Mouse (Mus musculus): ENCODE measurements around the gene Col4a3bp.

Gene Col4a3bp

GRCm38 (mm10) chr13:96542901-96543891, 778 bp downstream of the Col4a3bp start:
- DNase-seq = peak; percentile 72

- DNase-seq = no peak
Measured at GRCm38 (mm10) chr13:96544506-96544905, 2.1 kb downstream of the Col4a3bp start.

- no peak for DNase-seq
Measured at GRCm38 (mm10) chr13:96547250-96547649, 4.8 kb downstream of the Col4a3bp start.

- DNase-seq = no peak
Measured at GRCm38 (mm10) chr13:96547941-96548340, 5.5 kb downstream of the Col4a3bp start.

GRCm38 (mm10) chr13:96555099-96555498, 12.7 kb downstream of the Col4a3bp start:
- no peak for DNase-seq

- no peak for DNase-seq
Measured at GRCm38 (mm10) chr13:96567977-96568376, 25.6 kb downstream of the Col4a3bp start.

GRCm38 (mm10) chr13:96570313-96571015, 28.0 kb downstream of the Col4a3bp start:
- DNase-seq = peak; percentile 63

- no peak for DNase-seq
Measured at GRCm38 (mm10) chr13:96571016-96571361, 28.6 kb downstream of the Col4a3bp start.

GRCm38 (mm10) chr13:96574170-96574569, 31.8 kb downstream of the Col4a3bp start:
- no peak for DNase-seq

GRCm38 (mm10) chr13:96579104-96579503, 36.7 kb downstream of the Col4a3bp start:
- no peak for DNase-seq

GRCm38 (mm10) chr13:96579979-96580378, 37.6 kb downstream of the Col4a3bp start:
- no peak for DNase-seq

GRCm38 (mm10) chr13:96584201-96584600, 41.8 kb downstream of the Col4a3bp start:
- DNase-seq = no peak

GRCm38 (mm10) chr13:96586540-96586939, 44.1 kb downstream of the Col4a3bp start:
- DNase-seq = no peak

- DNase-seq = no peak
Measured at GRCm38 (mm10) chr13:96588642-96589041, 46.2 kb downstream of the Col4a3bp start.

- no peak for DNase-seq
Measured at GRCm38 (mm10) chr13:96593621-96594020, 51.2 kb downstream of the Col4a3bp start.

GRCm38 (mm10) chr13:96594070-96594469, 51.7 kb downstream of the Col4a3bp start:
- no peak for DNase-seq

GRCm38 (mm10) chr13:96599182-96599581, 56.8 kb downstream of the Col4a3bp start:
- no peak for DNase-seq

GRCm38 (mm10) chr13:96604242-96604641, 61.8 kb downstream of the Col4a3bp start:
- no peak for DNase-seq

GRCm38 (mm10) chr13:96614615-96615014, 72.2 kb downstream of the Col4a3bp start:
- DNase-seq = no peak

- no peak for DNase-seq
Measured at GRCm38 (mm10) chr13:96620891-96621290, 78.5 kb downstream of the Col4a3bp start.

GRCm38 (mm10) chr13:96630396-96630795, 88.0 kb downstream of the Col4a3bp start:
- no peak for DNase-seq

- DNase-seq = no peak
Measured at GRCm38 (mm10) chr13:96644168-96644567, 101.8 kb downstream of the Col4a3bp start.

GRCm38 (mm10) chr13:96645822-96646221, 103.4 kb downstream of the Col4a3bp start:
- DNase-seq = no peak

GRCm38 (mm10) chr13:96653041-96653440, 110.6 kb downstream of the Col4a3bp start:
- DNase-seq = no peak
